Mouse (Mus musculus) layer of hippocampus, postnatal 25 days (tissue): ENCODE results near the gene Gp6. TPM values are rescaled to one million over a fixed set of nuclear protein-coding genes. Genes with fewer than 3 reads are reported as not detected.
"Not testable (repeated sequence)": the region's sequence is repeated elsewhere in the genome, so short reads cannot be mapped to it uniquely, and the experiment has no call there.

Experiments
- DNase-seq, 2 experiments: peaks; one replicate each; pipeline ENCODE4 v3.0.0; 2022; ENCODE audit warnings: mixed read lengths in 2 of 2, low spot score in 1 of 2; ENCODE audit errors: extremely low spot score in 1 of 2
- microRNA-seq, 2 experiments: library from miRNA; unstranded; fragments of <30 nt; microRNA quantifications; one replicate each; pipeline ENCODE4 v1.2.0; 2021
- total RNA-seq, 2 experiments: library from RNA; stranded (reverse); gene quantifications; 2 replicates each; pipeline ENCODE4 v1.2.3; 2021

The Gp6 gene
- not detected for total RNA-seq

GRCm38 (mm10) chr7:4397730-4398129, at the start of gene Gp6:
Gp6 (minus strand) TSS chr7:4397744.
- no peak for DNase-seq

- DNase-seq, result no peak
Measured at GRCm38 (mm10) chr7:4447138-4447537, 49.6 kb upstream of the Gp6 start.

GRCm38 (mm10) chr7:4445216-4445791, 47.8 kb upstream of the Gp6 start, which contains the start of gene Rdh13:
Rdh13 (minus strand) TSS chr7:4445649.
- DNase-seq, result peak; percentile 72 to 73

- DNase-seq, result no peak
Measured at GRCm38 (mm10) chr7:4440549-4440948, 43.0 kb upstream of the Gp6 start.

GRCm38 (mm10) chr7:4437721-4438120, 40.2 kb upstream of the Gp6 start:
- no peak for DNase-seq

- peak in 1 of 2 experiments; percentile 2 for DNase-seq
Measured at GRCm38 (mm10) chr7:4432026-4432425, 34.5 kb upstream of the Gp6 start.

- peak; percentile 46 to 66 for DNase-seq
Measured at GRCm38 (mm10) chr7:4431548-4431947, 34.0 kb upstream of the Gp6 start.

GRCm38 (mm10) chr7:4430246-4430844, 32.8 kb upstream of the Gp6 start:
- DNase-seq, result no peak

- DNase-seq, result peak; percentile 69 to 89
Measured at GRCm38 (mm10) chr7:4427161-4427912, 29.8 kb upstream of the Gp6 start.

- no peak for DNase-seq
Measured at GRCm38 (mm10) chr7:4420230-4420629, 22.7 kb upstream of the Gp6 start.

- DNase-seq, result no peak
Measured at GRCm38 (mm10) chr7:4419681-4420080, 22.1 kb upstream of the Gp6 start.

- DNase-seq, result not testable (repeated sequence)
Measured at GRCm38 (mm10) chr7:4412406-4412805, 14.9 kb upstream of the Gp6 start.

GRCm38 (mm10) chr7:4373521-4373920, 24.0 kb downstream of the Gp6 start:
- DNase-seq, result no peak

GRCm38 (mm10) chr7:4337509-4337908, 60.0 kb downstream of the Gp6 start, which contains the start of gene Ncr1:
Ncr1 (plus strand) TSS chr7:4337724.
- DNase-seq, result no peak

- DNase-seq, result no peak
Measured at GRCm38 (mm10) chr7:4323301-4323700, 74.2 kb downstream of the Gp6 start.

Small RNA genes within 50 kb of the gene (microRNA-seq; reads per million reads assigned to microRNA genes)
- 0 reads per million in 2 experiments for gene Gm24605
- 0 reads per million in 2 experiments for gene Gm24752
- 0 reads per million in 2 experiments for gene Gm25349

Other genes with a start within 250 kb of the Gp6 start
- 1 to 10 TPM; 5.3 to 6.0 TPM for gene Leng9, start 247.4 kb downstream of the Gp6 start, total RNA-seq
- 1 to 10 TPM in 1 of 2 experiments, under 1 TPM in 1; 0.75 to 1.4 TPM for gene Cdc42ep5, start 232.9 kb downstream of the Gp6 start, total RNA-seq
- gene Lilra5, start 160.0 kb downstream of the Gp6 start, total RNA-seq, result not detected
- gene Ncr1, start 60.0 kb downstream of the Gp6 start, total RNA-seq, result not detected
- 10 to 100 TPM; 23.3 to 27.8 TPM for gene Rdh13, start 47.9 kb upstream of the Gp6 start, total RNA-seq
- gene Eps8l1, start 62.9 kb upstream of the Gp6 start, total RNA-seq, result 1 to 10 TPM; 5.3 to 5.7 TPM
- 100 to 1,000 TPM; 128 to 167 TPM for gene Ppp1r12c, start 103.9 kb upstream of the Gp6 start, total RNA-seq
- gene Tnnt1, start 118.6 kb upstream of the Gp6 start, total RNA-seq, result 1 to 10 TPM; 1.5 to 1.9 TPM
- gene Tnni3, start 126.5 kb upstream of the Gp6 start, total RNA-seq, result under 1 TPM in 1 of 2 experiments, not detected in 1; 0.44 TPM
- gene Dnaaf3, start 134.7 kb upstream of the Gp6 start, total RNA-seq, result under 1 TPM; 0.34 to 0.38 TPM
- 100 to 1,000 TPM; 213 to 232 TPM for gene Syt5, start 149.8 kb upstream of the Gp6 start, total RNA-seq
- gene Ptprh, start 206.3 kb upstream of the Gp6 start, total RNA-seq, result under 1 TPM; 0.27 to 0.42 TPM
- gene Tmem86b, start 233.7 kb upstream of the Gp6 start, total RNA-seq, result 10 to 100 TPM; 12.5 to 17.3 TPM